Mouse (Mus musculus): ENCODE data around the gene Prkag2. TPM values are rescaled to one million over a fixed set of nuclear protein-coding genes. Genes with fewer than 3 reads are reported as not detected.

Prkag2 gene
- polyA plus RNA-seq, 1 experiment from 2014 or later = 4.3 TPM

DNA sequence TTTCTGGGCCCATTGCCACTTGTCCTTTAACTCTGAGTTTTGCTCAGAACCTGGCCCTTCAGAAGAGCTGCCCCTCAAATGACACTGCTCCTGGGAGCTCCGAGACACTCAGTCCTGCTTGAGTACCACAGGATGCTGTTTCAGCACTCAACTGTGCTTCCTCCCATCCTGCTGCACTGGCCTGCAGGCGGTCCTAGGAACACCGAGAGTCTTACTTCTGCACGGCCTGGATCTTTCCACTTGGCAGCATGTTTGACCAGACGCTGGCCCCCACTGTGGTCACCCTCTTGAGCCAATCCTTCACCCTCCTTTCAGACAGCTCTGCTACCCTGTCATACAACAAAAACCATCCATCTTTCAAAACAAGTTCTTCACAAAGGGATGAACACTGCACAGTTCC, 110.0 kb downstream of the Prkag2 start:
- DNase-seq (no peak), ATAC-seq (ENCODE audit: low read depth) (no peak)
- Histone ChIP-seq H3K36me3 (no peaks in the 10 kb centered on the region), H3K9ac (no peak overlapping the region), H3K4me2 (no peak overlapping the region), H3K9me3 (replicated peaks) (no peaks in the 10 kb centered on the region), H3K4me1 (replicated peaks) (peaks cover 4% of the 10 kb centered on the region), H3K4me3 (replicated peaks) (no peak overlapping the region), H3K27me3 (no peaks in the 10 kb centered on the region; the same call in 1 of the 2 replicates), H3K27ac (no peak overlapping the region)
- 64% methylated on average over 5 of the region's 5 CpGs for whole genome bisulfite sequencing (ENCODE audit: insufficient replicate concordance)

- DNase-seq (no peak), ATAC-seq (ENCODE audit: low read depth) (no peak)
- no peaks in the 10 kb centered on the region for H3K36me3 ChIP-seq
- peaks cover 4% of the 10 kb centered on the region for H3K4me1 ChIP-seq (replicated peaks)
- WGBS (ENCODE audit: insufficient replicate concordance) = 11% methylated on average over 3 of the region's 3 CpGs
- no peak overlapping the region for H3K4me3 ChIP-seq (replicated peaks)
- H3K27ac ChIP-seq = no peak overlapping the region
- no peak overlapping the region for H3K9ac ChIP-seq
- no peaks in the 10 kb centered on the region for H3K27me3 ChIP-seq
- no peak overlapping the region for H3K4me2 ChIP-seq
- H3K9me3 ChIP-seq (replicated peaks) = no peaks in the 10 kb centered on the region
These were observed 110.8 kb downstream of the Prkag2 start for GRCm38 (mm10) chr5:24989683-24990082.

DNA sequence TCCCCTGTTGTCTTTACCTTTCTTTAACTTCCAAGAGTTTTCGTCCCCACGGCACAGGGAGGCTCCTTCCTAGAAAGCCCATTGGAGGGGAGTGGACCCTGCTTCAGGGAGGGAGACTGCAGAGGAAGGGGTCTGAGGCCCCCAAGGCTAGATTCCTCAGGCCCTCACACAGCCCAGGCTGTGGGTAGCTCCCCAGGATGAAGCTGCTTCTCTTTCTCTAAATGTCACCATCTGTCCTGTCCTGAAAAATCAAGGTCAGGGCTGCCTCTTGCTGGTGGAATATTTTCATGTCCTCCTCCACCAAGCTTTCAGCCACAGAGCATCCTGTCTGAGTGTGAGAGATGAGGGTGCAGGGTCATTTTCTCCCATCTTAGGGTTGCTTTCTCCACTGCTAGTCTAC, 113.5 kb downstream of the Prkag2 start:
- ATAC-seq (ENCODE audit: low read depth) (no peak), DNase-seq (no peak)
- 63% methylated on average over 2 of the region's 2 CpGs for WGBS (ENCODE audit: insufficient replicate concordance)
- Histone ChIP-seq H3K27ac (no peak overlapping the region), H3K4me2 (no peak overlapping the region), H3K36me3 (no peaks in the 10 kb centered on the region), H3K9me3 (replicated peaks) (no peaks in the 10 kb centered on the region), H3K4me1 (replicated peaks) (no peaks in the 10 kb centered on the region; the same call in none of the 2 replicates), H3K4me3 (replicated peaks) (no peak overlapping the region), H3K9ac (no peak overlapping the region), H3K27me3 (peaks cover 6% of the 10 kb centered on the region; the same call in 1 of the 2 replicates)

DNA sequence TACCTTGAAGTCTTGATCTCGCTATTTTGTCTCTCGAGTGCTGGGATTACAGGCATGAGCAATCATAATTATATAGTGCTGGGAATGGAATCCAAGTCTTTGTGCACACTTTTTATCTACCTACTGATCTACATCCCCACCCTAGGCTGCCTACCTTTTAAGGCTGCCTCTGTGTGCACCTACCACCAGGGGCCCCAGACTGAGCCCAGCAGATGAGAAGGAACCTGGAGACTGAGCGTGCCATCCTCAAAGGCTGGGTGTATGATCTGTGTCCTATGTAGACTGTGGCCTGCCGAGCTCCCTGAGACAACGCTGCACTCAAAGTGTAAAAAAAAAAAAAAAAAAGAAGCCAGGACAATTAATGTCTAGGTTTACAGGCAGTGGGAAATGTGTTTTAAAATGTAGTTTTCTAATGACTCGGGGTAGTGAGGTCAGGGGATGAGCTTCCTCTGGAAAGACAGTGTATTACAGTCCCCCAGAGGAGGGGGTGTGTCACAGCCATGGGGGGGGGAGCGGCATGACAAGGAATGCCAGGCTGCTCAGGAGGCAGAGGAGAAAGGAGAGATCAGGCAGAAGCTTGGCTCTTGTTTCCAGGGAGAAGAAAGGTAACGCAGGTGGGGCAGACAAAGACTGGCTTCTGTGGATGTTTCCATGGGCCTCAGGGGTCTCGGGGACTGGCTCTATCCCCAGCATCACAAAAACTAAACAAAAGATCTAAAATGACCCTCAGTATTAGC, 114.1 kb downstream of the Prkag2 start:
- no peak overlapping the region for H3K4me2 ChIP-seq
- DNase-seq (no peak), ATAC-seq (ENCODE audit: low read depth) (no peak)
- H3K36me3 ChIP-seq = no peaks in the 10 kb centered on the region
- no peak overlapping the region for H3K9ac ChIP-seq
- no peak overlapping the region for H3K27ac ChIP-seq
- WGBS (ENCODE audit: insufficient replicate concordance) = 64% methylated on average over 9 of the region's 9 CpGs
- no peaks in the 10 kb centered on the region; the same call in none of the 2 replicates for H3K4me1 ChIP-seq (replicated peaks)
- peaks cover 11% of the 10 kb centered on the region for H3K27me3 ChIP-seq
- no peak overlapping the region for H3K4me3 ChIP-seq (replicated peaks)
- H3K9me3 ChIP-seq (replicated peaks) = no peaks in the 10 kb centered on the region

DNA sequence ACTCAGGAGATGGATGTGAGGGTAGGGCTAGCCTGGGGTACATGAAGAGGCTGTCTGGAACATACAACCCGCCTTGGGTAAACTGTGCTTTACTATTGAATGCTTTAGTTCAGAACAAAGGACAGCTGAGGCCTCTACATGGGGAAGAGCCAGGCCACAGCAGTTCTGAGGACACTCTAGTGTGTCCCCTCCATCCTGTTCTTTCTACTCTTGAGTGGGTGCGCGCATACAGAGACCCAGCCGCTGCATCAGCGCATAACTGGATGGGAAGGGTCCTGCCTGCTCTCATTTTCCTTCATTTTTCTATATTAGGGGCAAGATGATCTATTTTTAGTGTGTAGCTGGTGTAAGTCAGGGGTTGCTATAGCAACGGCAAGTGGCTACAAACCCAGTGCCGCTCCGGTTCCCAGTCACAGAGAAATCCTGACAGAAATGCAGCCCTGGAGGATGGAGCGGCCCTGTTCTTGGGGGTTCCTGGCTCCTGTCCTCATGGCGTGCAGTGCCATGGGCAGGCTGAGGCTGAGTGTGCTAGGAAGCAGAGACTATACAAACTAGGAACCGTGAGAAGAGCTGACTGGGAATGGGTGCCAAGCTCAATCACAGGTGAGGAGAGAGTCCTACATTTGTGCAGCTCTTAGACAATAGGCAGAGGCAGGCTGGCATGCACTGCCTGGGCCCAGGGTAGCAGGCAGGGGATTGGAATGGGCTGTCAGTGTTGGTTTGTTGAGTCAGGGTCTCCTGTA, 114.8 kb downstream of the Prkag2 start:
- H3K9me3 ChIP-seq (replicated peaks) = no peaks in the 10 kb centered on the region
- H3K27ac ChIP-seq = no peak overlapping the region
- H3K27me3 ChIP-seq = peaks cover 14% of the 10 kb centered on the region
- no peak overlapping the region for H3K9ac ChIP-seq
- peaks cover 1% of the 10 kb centered on the region for H3K4me1 ChIP-seq (replicated peaks)
- no peak overlapping the region for H3K4me3 ChIP-seq (replicated peaks)
- ATAC-seq (ENCODE audit: low read depth) (no peak), DNase-seq (no peak)
- H3K4me2 ChIP-seq = no peak overlapping the region
- WGBS (ENCODE audit: insufficient replicate concordance) = 73% methylated on average over 11 of the region's 11 CpGs
- H3K36me3 ChIP-seq = no peaks in the 10 kb centered on the region

- 43% methylated on average over 1 of the region's 1 CpGs for WGBS (ENCODE audit: insufficient replicate concordance)
- Histone ChIP-seq H3K4me3 (replicated peaks) (no peak overlapping the region), H3K36me3 (no peaks in the 10 kb centered on the region), H3K4me1 (replicated peaks) (peaks cover 16% of the 10 kb centered on the region), H3K27me3 (peaks cover 14% of the 10 kb centered on the region), H3K9ac (no peak overlapping the region), H3K27ac (no peak overlapping the region), H3K9me3 (replicated peaks) (no peaks in the 10 kb centered on the region), H3K4me2 (no peak overlapping the region)
- no peak for ATAC-seq (ENCODE audit: low read depth)
- DNase-seq = no peak
These were observed 116.3 kb downstream of the Prkag2 start for GRCm38 (mm10) chr5:24984157-24984556.

- H3K4me3 ChIP-seq (replicated peaks) = no peak overlapping the region
- H3K27ac ChIP-seq = no peak overlapping the region
- H3K27me3 ChIP-seq = peaks cover 14% of the 10 kb centered on the region
- H3K9me3 ChIP-seq (replicated peaks) = no peaks in the 10 kb centered on the region
- no peak overlapping the region for H3K9ac ChIP-seq
- ATAC-seq (ENCODE audit: low read depth) (no peak), DNase-seq (peak; percentile 23)
- H3K36me3 ChIP-seq = no peaks in the 10 kb centered on the region
- 6% methylated on average over 3 of the region's 3 CpGs for WGBS (ENCODE audit: insufficient replicate concordance)
- peaks cover 22% of the 10 kb centered on the region for H3K4me1 ChIP-seq (replicated peaks)
- H3K4me2 ChIP-seq = no peak overlapping the region
These were observed 116.9 kb downstream of the Prkag2 start for GRCm38 (mm10) chr5:24983539-24983938.

GRCm38 (mm10) chr5:24982258-24982657, 118.2 kb downstream of the Prkag2 start:
- ATAC-seq (ENCODE audit: low read depth) = no peak
- Histone ChIP-seq H3K9me3 (replicated peaks) (no peaks in the 10 kb centered on the region), H3K27ac (no peak overlapping the region), H3K36me3 (no peaks in the 10 kb centered on the region), H3K4me3 (replicated peaks) (no peak overlapping the region), H3K27me3 (peaks cover 14% of the 10 kb centered on the region), H3K4me2 (no peak overlapping the region), H3K4me1 (replicated peaks) (peaks cover 25% of the 10 kb centered on the region), H3K9ac (no peak overlapping the region)
- no peak for DNase-seq
- WGBS (ENCODE audit: insufficient replicate concordance) = 61% methylated on average over 3 of the region's 3 CpGs

GRCm38 (mm10) chr5:24981765-24982164, 118.7 kb downstream of the Prkag2 start:
- DNase-seq (no peak), ATAC-seq (ENCODE audit: low read depth) (no peak)
- no peak overlapping the region for H3K9ac ChIP-seq
- no peak overlapping the region for H3K4me3 ChIP-seq (replicated peaks)
- no peak overlapping the region for H3K27ac ChIP-seq
- no peaks in the 10 kb centered on the region for H3K9me3 ChIP-seq (replicated peaks)
- WGBS (ENCODE audit: insufficient replicate concordance) = 63% methylated on average over 6 of the region's 6 CpGs
- H3K4me1 ChIP-seq (replicated peaks) = peaks cover 25% of the 10 kb centered on the region
- peaks cover 14% of the 10 kb centered on the region for H3K27me3 ChIP-seq
- H3K4me2 ChIP-seq = no peak overlapping the region
- H3K36me3 ChIP-seq = no peaks in the 10 kb centered on the region

DNA sequence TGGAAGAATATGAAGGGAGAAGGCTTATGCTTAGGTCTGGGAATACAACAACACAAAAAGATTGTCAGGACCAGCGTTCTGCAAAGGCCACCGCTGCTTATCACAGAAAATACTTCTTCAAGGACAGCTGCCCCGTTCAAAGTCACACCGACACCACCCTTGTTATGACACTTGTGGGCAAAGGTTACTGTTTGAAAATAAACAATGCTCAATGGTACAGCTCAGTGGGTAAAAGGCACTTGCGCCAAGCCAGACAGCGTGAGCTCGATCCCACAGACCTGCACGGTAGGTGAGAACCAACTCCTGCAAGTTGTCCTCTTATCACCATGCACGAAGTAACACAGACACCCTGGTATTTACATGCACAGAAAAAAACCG, 120.5 kb downstream of the Prkag2 start:
- 38% methylated on average over 10 of the region's 10 CpGs for WGBS (ENCODE audit: insufficient replicate concordance)
- H3K4me1 ChIP-seq (replicated peaks) = peaks cover 25% of the 10 kb centered on the region

GRCm38 (mm10) chr5:24979312-24979967, 121.0 kb downstream of the Prkag2 start:
- Histone ChIP-seq H3K4me3 (replicated peaks) (no peak overlapping the region), H3K27me3 (peaks cover 14% of the 10 kb centered on the region), H3K4me2 (0 out of 2 replicates have a peak overlapping the region, but pooled peaks have one; percentile 0), H3K27ac (no peak overlapping the region), H3K9ac (no peak overlapping the region), H3K36me3 (no peaks in the 10 kb centered on the region), H3K4me1 (replicated peaks) (peaks cover 25% of the 10 kb centered on the region), H3K9me3 (replicated peaks) (no peaks in the 10 kb centered on the region)
- WGBS (ENCODE audit: insufficient replicate concordance) = 12% methylated on average over 4 of the region's 4 CpGs
- ATAC-seq (ENCODE audit: low read depth) = peak; percentile 81
- DNase-seq = peak; percentile 47

More for the DNA sequence above, 120.5 kb downstream of the Prkag2 start:
- ATAC-seq (ENCODE audit: low read depth) (0 out of 2 replicates have a peak, but pooled peaks have one; percentile 33), DNase-seq (no peak)
- H3K4me3 ChIP-seq (replicated peaks) = no peak overlapping the region
- no peak overlapping the region for H3K4me2 ChIP-seq
- no peak overlapping the region for H3K27ac ChIP-seq
- H3K9ac ChIP-seq = no peak overlapping the region
- peaks cover 14% of the 10 kb centered on the region for H3K27me3 ChIP-seq
- H3K9me3 ChIP-seq (replicated peaks) = no peaks in the 10 kb centered on the region
- H3K36me3 ChIP-seq = no peaks in the 10 kb centered on the region

All from liver, embryonic 13.5 days (tissue).